Mouse (Mus musculus) adipocyte (in vitro differentiated cells): ENCODE results near the gene Ttc12.

ENCODE experiments used
- DNase-seq: peaks from one replicate; pipeline ENCODE4 v3.0.0-alpha.2; 2016; ENCODE audit warnings: low spot score

Gene Ttc12

DNA sequence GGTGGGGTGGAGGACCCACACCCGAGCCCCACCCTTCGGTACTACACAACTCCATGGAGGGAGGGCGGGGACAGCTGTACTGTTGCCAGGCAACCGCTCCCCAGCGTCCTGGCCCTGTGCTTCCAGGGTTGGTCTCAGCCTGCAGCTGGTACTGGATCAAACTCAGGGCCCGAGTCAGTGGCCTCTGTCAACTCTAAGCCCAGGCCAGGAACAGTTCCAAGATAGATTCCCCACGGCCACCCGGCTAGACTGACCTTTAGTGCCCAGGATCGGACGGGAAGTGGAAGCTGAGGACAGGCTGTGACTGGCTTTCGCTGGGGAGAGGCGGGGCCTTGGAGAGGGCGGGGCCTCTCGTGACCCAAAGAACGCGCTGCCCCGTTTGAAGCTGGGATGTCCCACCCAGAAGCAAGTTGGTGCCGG lies at the start of gene Ttc12:
TSS of gene Ttc12 (minus strand) at position 334 of the 420 bp plus-strand sequence.
- peak; percentile 40 for DNase-seq

DNA sequence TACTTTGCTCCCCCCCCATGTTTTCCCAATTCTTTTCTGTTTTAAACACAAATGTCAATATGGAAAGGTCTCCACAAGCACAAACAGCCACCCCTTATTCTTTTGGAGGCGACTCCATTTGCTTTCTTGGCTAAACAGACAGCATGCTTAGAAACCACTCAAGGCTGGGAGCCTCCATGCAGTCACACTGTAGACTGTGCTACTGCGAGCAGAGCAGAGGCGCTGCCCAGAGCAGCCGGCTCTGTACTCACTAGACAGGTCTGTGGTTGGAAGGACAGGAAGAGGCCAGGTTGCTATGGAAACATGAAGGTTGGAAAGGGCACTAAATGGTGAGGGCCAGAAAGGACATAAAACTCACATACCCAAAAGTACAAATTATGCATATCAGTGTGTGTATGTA lies 48.9 kb upstream of the Ttc12 start:
- no peak for DNase-seq

DNA sequence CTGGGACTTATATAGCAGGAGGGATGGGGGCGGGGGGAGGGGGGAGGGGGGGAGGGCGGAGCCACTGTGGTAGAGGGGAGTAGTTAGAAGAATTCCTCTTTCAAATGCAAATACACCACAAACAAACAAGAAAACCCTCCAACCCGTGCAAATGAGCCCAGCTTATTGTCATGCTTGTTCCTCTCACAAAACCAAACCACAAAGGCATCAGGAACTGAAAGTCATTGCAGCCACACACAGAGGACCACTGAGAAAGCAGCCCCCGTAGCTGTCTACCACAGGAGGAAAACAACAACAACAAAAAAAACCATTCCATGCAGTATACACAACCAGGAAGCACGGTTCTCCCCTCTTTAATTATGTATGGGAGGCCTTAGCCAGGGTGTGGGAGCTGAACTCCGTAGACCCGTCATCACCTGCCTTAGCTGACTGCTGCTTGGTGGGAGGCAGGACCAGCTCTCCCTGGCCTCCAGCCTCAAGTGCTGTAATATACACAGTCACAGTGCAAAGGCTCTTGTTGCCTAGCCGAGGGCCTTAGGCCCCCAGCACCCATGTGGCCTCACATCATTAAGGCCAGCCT lies 48.0 kb upstream of the Ttc12 start:
- no peak for DNase-seq

DNA sequence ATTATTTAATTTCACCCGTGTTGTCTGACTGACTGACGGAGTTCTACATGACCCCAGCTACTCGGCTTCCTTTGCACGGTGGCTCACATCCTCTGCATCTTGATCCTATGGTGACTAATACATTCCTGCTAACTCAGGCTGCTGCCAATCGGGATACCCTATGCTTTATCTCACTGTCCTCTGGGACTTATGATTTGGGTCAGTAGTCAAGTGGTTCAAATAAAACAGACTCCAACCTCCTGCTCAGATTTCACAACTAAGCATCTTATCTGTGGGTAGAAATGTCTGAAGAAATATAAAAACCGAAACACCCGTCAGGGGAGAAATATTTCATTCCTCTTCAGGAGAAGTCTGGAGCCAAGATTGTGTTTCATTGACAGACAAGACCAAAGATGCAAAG lies 47.4 kb upstream of the Ttc12 start:
- peak; percentile 3 for DNase-seq

DNA sequence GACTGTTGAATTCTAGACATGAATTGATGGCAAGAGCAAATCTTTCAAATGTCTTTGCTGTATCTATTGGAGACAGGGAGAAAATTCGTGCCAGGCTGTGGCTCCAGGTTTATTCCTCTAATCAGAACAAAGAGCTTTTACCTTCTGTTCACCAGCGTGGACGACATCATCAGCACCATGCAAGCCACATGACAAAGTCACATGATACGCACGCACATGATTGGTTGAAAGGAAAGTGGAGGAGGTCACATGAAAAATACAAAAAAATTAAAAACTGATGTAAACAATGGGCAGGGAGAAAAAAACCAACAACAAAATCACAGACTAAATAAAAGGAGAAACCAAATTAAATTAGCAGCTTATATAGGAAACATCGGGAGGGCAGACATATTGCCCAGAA lies 45.8 kb upstream of the Ttc12 start:
- no peak for DNase-seq

DNA sequence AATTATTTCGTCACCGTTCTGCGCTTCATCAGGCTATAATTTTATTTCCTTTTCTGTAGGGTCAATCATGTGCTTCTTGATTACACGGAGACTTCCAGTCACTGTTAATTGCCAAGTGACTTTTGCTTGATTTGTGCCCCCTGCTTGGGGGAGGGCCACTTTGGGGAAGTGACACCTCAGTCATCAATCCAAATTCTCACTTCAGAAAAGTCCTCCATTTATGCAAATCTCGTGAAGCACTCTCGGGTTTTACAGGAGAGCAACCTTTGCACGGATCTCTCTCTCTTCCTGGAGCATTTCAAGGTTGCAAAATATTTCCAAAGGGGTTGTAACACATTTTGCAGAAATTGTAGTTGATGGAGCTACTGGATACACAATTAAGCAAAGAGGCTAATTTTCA lies 45.2 kb upstream of the Ttc12 start:
- no peak for DNase-seq

DNA sequence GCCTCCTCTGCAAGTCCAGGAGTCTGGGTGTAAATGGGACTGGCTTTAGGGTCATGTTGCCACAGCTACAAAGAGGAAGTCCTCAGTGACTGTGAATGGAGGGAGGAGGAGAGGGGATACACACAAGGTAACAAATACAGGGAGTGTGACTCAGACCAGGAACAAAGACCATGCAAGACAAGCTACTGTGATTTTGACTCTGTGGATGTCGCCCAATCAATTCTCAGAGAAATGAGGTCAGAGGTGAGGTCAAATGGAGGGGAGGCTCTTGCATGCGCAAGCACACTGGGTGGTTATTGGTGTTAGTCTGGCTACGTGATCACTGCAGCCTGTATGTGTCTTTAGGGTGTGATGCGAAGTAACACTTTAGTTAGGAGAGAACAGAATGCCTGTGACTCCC lies 44.7 kb upstream of the Ttc12 start:
- no peak for DNase-seq

DNA sequence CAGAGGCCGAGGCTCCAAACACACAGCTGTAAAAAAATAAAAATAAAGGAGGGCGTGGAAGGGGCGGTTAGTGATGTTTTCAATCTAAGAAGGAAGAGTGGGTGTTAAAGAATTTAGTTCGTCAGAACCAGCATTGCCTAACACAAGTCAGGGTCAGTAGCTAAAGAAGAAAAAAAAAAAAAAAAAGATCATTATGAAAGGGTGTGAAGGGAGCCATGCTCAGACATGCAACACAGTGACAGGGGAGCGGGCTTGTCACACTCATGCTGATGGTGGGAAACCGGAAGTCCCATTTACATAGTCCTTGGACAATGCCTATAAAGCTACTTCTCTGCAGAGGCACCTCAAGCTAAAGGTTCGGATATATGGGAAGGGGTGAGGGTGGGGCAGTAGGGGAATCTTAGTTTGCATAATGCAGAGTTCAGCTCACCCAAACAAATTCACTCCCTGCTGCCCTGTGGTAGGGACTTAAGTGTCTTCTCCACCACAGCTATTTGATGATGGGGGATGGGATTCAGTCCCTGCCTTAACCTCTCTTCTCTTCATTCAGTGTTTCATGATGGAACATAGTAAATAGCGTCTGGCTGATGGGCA lies 43.4 kb upstream of the Ttc12 start:
- no peak for DNase-seq

DNA sequence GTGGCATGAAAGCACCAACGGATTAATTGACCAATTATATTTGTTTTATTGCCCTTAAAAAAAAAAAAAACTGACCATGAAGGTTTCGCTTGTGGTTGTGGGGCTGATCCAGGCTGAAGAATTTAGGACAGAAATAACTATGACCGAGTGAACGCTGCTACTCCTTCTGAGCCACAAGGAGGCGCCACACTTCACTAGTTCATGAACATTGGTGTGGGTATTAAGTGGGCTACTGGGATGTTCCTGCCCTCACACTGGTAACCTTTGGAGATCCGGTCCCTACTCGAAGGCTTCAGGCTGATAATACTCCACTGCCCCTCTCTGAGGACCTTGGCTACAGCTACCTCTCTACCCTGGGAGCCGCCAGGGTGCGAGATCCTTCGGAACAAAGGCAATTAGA lies 42.9 kb upstream of the Ttc12 start:
- peak; percentile 6 for DNase-seq

DNA sequence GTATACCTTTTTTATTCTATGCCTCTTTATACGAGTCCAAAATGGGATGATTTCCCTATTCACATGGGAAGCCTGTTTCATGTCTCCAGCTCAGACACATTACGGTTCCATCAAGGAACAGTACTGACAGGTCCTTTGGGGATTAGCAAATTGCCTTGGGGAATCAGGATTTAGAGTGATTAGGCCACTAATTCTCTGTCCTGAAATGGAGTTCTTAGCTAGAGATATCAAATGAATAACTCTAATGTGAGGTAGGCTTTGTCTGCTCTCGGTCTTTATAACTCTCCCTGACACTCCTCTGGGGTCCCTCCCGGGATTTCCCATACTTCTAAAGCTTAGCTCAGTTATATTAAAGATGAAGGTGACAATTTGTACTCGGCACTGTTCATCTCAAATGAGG lies 42.0 kb upstream of the Ttc12 start:
- no peak for DNase-seq

DNA sequence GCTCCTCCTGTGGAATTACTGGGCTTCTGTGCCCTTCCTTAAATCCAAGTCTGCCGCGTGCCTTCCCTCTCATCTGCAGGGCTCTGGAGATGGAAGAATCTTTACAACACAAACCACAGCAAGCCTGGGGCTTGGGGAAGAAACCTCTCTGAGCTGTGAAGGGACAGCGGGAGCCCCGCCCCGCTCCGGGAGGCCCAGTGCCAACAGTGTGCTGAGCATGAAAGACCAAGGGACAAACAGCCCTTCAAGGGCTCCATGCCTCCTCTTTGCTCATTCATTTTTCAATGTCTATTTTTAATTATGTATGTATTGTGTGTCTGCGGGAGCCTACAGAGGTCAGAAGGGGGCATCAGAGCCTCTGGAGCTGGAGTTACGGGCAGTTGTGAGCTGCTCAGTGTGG lies 41.3 kb upstream of the Ttc12 start:
- no peak for DNase-seq

DNA sequence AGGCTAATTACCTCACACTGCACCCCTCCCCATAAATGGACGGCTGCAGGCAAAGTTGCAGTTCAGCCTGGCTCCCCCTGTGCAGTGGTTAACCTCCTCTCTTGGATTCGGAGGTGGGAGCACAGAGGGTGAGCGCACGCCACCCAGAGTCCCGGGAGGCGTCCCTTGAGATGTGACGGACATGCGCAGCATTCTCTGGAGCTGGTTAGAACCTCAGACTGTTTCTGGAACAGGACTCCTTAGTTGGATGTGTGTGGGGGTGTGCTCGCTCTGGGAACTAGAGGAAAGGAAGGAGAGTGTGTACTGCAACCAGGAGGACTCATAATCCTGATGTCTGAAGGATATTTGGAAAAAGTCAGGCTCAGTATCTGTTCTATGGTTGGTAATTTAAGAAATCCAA lies 38.7 kb upstream of the Ttc12 start:
- DNase-seq: no peak

DNA sequence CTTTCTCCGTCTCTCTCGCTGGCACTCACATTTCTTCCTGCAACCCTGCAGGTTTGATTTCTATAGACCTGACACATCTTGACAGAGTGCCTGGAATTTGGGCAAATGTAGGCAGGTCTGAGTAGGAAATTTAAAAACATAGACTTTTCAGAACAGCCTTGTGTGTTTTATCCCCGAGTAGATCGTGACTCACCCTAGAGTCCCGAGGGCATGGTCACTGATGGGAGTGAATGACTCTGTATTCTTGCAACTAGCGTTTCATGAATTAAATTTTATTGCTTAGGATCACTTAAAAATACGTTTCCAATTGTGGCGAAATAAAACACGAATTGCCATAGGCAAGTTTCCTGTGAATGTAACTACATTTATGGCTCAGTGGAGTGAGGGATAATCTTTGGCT lies 37.9 kb upstream of the Ttc12 start:
- no peak for DNase-seq

DNA sequence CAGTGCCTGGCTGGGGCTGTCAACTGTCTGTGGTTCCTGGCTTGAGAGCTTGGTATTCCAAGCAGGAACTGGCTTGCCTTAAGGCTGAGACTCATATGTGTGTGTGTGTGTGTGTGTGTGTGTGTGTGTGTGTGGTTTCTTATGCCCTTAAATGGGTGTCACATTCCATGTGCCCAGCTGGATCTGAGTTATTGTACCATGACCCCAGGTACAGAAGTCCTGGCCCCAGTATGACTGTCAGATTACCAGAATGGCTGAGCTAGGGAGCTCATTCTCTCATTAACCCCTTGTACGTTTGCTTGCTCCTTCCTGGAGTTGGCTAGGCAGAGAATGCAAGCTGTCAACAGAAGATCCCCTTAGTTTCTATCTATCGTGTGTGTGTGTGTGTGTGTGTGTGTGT lies 28.3 kb upstream of the Ttc12 start:
- DNase-seq: no peak

DNA sequence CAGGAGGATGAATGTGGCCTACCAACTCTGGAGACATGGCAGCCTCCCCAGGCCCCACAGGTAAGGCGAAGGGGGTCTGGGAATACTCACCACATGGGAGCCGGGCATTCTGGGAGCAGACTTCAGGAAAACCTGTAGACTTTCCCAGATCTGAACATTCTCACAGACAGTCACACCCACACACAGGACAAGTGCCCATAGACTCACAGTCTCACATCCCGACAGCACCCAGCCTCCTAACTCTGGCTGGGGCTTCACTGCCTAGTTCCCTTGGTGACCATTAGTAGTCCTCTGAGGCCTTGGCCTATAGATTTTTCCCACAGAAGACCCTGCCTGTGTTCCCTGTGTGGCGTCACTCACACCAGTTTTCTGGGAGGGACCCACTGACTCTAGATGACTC lies 24.6 kb upstream of the Ttc12 start:
- DNase-seq: no peak

DNA sequence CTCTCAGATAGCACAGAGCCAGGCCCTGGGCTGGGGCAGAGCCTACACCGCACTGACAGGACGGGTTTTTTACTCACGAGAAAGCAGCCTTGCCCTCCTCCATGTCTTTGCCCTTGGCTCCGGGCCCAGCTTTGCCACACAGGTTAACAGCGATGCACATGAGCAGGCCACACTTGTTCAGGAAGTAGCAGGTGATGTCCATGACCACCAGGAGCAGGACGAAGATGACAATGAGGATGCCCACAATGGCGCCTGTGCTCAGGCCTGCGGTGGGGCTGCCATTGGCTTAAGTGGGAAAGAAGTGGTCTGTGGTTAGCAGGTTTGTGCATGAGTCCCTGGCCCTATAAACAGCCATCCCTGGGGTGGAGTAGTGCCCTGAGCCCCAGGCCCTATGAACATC lies 23.6 kb upstream of the Ttc12 start:
- no peak for DNase-seq

DNA sequence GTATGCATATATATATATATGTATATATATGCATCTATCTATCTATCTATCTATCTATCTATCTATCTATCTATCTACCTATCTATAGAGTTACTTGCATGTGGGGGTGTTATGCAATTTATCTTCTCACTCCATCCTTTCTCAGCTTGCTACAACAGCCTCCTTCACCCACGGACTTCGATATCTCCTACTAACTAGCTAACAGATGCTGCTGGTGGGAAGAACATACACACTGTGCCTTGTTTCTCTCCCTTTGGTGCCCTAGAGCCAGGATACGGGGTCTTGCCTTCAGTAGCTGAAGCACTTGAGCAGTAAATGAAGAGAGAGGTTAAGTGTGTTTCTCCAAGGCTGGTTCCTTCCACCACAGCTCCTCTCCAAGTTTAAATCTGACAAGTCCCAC lies 23.1 kb upstream of the Ttc12 start:
- DNase-seq: no peak

DNA sequence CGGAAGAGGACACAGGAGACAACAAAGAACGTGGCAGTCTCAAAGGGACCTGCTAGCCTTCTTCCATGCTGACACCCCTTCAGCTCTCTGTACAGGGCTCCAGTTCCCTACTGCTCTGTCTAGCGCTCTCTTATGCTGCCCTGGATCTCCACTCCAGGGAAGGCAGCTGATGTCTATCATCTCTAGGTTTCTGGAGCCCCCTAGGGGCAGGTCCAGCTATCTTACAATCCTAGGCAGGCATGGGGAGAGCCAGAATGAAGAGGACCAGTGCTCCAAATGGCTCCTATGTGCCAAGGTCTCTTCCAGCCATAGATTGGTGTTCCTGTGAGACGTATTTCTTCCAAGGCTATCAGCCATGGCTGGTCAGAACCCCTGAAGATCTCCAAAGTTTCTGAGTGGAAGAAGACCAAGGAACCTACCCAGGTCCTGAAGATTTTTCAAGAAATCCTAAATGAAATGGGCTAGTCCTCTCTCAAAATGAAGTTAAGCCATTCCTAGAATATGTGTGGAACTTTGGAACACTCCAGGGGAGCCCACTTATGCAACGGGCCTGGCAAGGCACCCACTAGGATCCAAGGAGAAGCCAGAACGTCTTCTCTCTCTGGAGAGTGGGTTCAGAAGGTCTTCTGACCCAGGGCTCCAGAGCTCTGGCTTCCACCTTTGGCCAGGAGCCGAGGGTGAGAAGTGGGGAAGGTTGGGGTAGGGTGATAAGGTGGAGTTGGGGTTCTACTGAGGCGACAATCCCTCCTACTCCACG lies 22.0 kb upstream of the Ttc12 start:
- DNase-seq: peak; percentile 46

DNA sequence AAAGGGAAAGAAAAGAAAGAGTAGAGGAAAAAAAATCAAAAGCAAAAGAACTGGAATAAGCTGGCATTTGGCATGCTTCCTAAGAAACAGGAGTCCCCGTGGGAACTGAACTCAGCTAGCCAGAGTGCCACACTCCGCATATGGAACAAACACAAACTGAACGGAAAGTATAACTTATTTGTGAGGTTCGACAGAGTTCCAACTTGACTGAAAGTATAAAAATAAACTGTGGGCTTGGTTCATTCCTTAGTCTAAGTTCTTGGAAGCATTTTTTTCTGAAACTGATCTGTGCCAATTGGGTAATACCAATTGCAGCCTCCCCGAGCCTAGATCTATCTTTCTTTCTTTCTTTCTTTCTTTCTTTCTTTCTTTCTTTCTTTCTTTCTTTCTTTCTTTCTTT lies 18.6 kb upstream of the Ttc12 start:
- DNase-seq: peak; percentile 80

DNA sequence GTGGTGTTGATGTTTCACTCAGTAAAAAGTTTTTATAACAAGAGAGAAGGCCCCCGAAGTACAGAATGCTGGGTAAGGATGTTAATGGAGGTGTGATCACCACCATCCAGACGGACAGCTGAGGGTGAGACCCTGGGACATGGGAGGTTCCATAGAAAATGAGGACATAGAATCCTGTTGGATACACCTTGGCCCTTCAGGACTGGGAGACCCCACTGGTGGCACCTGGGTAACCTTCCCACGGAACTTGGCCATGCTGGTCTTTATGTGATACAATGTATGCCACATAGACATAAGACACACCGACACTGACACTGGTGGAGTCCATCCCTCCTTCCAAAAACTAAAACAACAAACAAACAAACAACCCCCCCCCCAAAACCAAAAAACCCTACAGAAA lies 16.2 kb upstream of the Ttc12 start:
- DNase-seq: no peak

DNA sequence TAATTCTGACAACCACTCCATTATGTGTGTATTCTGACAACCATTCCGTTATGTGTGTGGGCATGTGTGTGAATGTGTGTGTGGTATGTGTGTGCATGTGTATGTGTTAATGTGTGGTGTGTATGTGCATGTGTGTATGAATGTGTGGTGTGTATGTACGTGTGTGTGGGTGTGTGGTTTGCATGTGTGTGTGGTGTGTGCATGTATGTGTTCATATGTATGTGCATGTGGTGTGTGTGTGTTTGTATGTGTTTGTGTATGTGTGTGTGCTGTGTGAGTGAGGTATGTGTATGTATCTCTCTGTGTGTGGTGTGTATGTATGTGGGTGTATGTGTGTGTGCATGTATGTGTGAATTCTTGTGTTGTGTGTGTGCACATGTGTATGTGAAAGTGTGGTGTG lies 13.9 kb upstream of the Ttc12 start:
- DNase-seq: no peak

DNA sequence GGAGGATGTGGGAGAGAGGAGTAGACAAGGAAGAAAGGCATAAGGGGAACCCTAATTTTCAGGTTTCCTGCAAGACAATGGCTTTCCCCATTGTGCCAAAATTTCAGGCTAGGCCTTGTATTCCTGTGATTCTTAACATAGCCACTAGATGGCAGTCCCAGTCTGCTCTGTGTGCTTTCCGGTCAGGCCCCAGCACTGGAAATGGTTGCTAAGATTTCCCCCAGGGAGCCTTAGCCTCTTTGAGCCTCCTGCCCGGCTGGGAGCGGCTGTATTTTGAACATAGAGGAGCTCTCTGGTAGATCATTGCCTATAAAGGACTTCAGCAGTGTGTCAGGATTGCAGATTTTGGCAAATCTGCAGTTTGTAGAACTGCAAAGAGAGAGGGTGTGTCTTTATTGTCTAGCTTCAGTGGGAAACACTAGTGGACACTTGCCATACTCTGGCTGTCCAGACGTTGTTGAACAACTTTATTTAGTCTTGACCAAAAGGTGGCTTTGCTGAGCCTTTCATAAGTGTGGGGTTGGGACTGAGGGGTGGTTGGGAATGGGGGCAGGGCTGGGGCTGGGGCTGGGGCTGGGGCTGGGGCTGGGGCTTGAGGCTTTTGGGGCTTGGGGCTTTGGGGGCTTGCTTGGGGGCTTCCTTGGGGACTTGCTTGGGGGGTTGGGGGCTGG lies 8.1 kb upstream of the Ttc12 start:
- peak; percentile 92 for DNase-seq

DNA sequence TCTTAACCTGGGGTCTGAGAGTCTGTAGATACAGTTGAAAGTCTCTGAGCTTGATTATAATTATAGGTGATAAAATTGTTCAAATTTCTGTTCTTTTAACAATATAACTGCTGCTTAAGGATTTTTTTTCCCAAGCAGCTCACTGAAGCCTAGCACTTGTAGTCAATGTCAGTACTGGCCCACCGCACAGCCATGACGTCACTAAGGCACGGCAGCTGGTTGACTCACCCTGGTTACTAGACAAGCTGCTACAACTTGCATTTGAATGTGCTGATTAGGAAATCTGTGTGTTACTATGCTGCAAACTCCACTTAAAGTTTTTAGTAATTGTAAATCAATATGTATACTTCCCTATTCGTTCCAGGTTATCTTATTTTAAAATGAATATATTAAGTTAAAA lies 4.6 kb upstream of the Ttc12 start:
- no peak for DNase-seq
